Mouse (Mus musculus) liver, embryonic 13.5 days (tissue): ENCODE measurements around the gene Klf5. TPM values are rescaled to one million over a fixed set of nuclear protein-coding genes. Genes with fewer than 3 reads are reported as not detected.
A peak's percentile ranks its signal among the peaks of the same experiment; 100 is the strongest.

Source experiments
- ATAC-seq: fragments of 200-750 bp; cut with Nextera tagmentation; 2 replicates; pipeline ENCODE4 v1.8.0; 2017; ENCODE audit warnings: low read depth, mild to moderate bottlenecking, moderate number of reproducible peaks, moderate library complexity
- DNase-seq: peaks from one replicate; pipeline ENCODE4 v3.0.0; 2022
- H3K27ac ChIP-seq: fragments of 300-500 bp; sonication (generic); 2 replicates; pipeline ENCODE4 v1.5.1; 2015; ENCODE audit warnings: moderate library complexity, mild to moderate bottlenecking, inconsistent platforms
- H3K27me3 ChIP-seq: fragments of 300-500 bp; sonication (generic); 2 replicates; pipeline ENCODE4 v1.6.1; 2015; ENCODE audit warnings: mild to moderate bottlenecking, inconsistent platforms
- H3K36me3 ChIP-seq: fragments of 300-500 bp; sonication (generic); 2 replicates; pipeline ENCODE4 v1.6.1; 2015; ENCODE audit warnings: mild to moderate bottlenecking, inconsistent platforms
- H3K4me1 ChIP-seq: fragments of 300-500 bp; sonication (generic); replicated peaks from 2 replicates; pipeline ENCODE4 v1.6.1; 2015; ENCODE audit warnings: inconsistent platforms
- H3K4me2 ChIP-seq: fragments of 300-500 bp; sonication (generic); 2 replicates; pipeline ENCODE4 v1.6.1; 2015; ENCODE audit warnings: inconsistent platforms, mild to moderate bottlenecking, moderate library complexity
- H3K4me3 ChIP-seq: fragments of 300-500 bp; sonication (generic); replicated peaks from 2 replicates; pipeline ENCODE4 v1.5.1; 2015; ENCODE audit warnings: mild to moderate bottlenecking, inconsistent platforms
- H3K9ac ChIP-seq: fragments of 300-500 bp; sonication (generic); 2 replicates; pipeline ENCODE4 v1.6.1; 2015; ENCODE audit warnings: mild to moderate bottlenecking, inconsistent platforms
- H3K9me3 ChIP-seq: fragments of 300-500 bp; sonication (generic); replicated peaks from 2 replicates; pipeline ENCODE4 v1.6.1; 2016; ENCODE audit warnings: inconsistent platforms
- WGBS: fragments of 180-500 bp; shearing (Covaris S2); methylation state at CpG from one replicate; pipeline ENCODE4 v1.1.7; 2015; ENCODE audit not compliant: insufficient replicate concordance; 5-methylcytosine and 5-hydroxymethylcytosine counted together
- polyA plus RNA-seq: library from polyadenylated mRNA; unstranded; fragments of >200 nt; fragmentation: Nextera tagmentation; extraction: Ambion mirVana; gene quantifications from 2 replicates; pipeline ENCODE4 v1.2.1, GENCODE M21; 2015

Klf5 gene
- polyA plus RNA-seq, 1 experiment from 2014 or later, result 0.98 TPM

DNA sequence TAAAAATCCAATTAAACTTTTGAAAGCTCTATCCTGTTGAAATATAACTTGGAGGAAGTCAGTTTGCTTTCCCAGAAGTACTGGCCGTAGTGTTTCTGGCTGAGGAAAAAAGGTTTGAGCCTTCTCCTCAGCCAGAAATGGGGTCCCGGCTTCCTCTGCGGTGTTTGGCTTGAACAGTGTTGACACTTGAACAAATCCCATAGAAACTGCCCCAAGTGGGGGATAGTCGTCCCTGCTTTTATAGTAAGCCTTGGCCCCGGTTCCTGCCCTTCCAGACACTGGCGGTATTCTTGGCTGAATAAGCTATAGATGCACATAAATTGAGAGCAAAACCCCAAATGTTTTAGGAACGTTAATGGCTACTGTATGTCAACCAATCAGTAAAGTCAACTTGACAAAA lies 11.9 kb downstream of the Klf5 start:
- Histone ChIP-seq H3K27me3 (no peaks in the 10 kb centered on the region), H3K4me2 (no peak overlapping the region), H3K36me3 (no peaks in the 10 kb centered on the region), H3K4me3 (no peak overlapping the region), H3K27ac (no peak overlapping the region), H3K9me3 (no peaks in the 10 kb centered on the region), H3K4me1 (peaks cover 5% of the 10 kb centered on the region; the same call in 1 of the 2 replicates), H3K9ac (no peak overlapping the region)
- 77% methylated on average over 7 of the region's 7 CpGs for WGBS
- DNase-seq (no peak), ATAC-seq (no peak)

DNA sequence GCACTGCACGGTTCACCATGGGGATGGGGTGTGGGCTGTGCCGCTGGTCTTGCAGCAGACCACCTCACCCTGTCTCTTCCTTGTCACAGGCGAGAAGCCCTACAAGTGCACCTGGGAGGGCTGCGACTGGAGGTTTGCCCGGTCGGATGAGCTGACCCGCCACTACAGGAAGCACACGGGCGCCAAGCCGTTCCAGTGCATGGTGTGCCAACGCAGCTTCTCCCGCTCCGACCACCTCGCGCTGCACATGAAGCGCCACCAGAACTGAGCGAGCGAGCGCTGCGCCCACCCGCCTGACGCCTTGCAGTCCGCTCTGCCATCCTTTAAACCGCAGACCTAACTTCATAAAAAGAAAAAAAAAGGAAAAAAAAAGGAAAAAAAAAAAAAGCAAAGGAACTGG lies 14.6 kb downstream of the Klf5 start:
- H3K4me3 ChIP-seq, result no peak overlapping the region
- no peaks in the 10 kb centered on the region for H3K27me3 ChIP-seq
- no peak overlapping the region for H3K4me2 ChIP-seq
- WGBS, result 78% methylated on average over 24 of the region's 24 CpGs
- DNase-seq (no peak), ATAC-seq (no peak)
- no peak overlapping the region for H3K27ac ChIP-seq
- no peaks in the 10 kb centered on the region for H3K36me3 ChIP-seq
- no peak overlapping the region for H3K9ac ChIP-seq
- H3K4me1 ChIP-seq, result no peaks in the 10 kb centered on the region
- H3K9me3 ChIP-seq, result no peaks in the 10 kb centered on the region

DNA sequence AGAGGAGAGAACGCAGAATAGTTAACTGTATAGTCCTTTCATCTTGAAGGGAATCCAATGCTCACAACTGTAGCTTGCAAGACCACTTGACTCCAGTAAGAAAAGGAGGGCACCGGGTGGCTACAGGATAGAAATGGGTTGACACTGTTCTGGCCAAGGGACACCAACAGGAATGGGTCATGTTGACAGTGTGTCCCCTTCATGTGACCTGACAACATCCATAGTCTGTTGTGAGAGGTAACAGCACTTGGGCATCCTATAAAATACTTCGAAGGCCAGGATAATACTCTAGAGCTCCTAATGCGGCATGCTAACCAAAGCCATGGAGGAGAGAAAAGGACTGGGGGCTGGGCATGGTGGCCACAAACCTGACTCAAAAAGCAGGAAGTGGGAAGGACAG lies 17.8 kb downstream of the Klf5 start:
- Histone ChIP-seq H3K4me2 (no peak overlapping the region), H3K27ac (no peak overlapping the region), H3K9me3 (no peaks in the 10 kb centered on the region), H3K4me3 (no peak overlapping the region), H3K9ac (no peak overlapping the region), H3K4me1 (no peaks in the 10 kb centered on the region), H3K27me3 (no peaks in the 10 kb centered on the region), H3K36me3 (no peaks in the 10 kb centered on the region)
- WGBS, result 74% methylated on average over 4 of the region's 4 CpGs
- ATAC-seq (no peak), DNase-seq (no peak)

DNA sequence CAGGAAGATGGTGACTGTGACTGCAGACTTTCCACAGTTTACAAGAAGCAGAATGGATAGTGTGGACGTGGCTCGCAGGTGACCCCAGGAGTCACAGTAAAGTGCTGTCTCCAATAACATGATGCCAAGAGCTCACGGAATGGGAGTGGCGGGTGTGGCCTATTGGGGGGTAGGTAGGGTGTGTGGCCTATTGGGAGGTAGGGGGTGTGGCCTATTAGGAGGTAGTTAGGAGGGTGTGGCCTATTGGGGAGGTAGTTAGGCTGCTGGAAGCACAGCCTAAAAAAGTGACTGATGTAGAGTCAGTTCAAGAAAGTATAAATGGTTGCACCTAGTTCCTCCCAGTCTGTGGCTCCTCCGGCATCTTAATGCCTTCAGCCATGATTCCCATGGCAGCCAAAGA lies 22.2 kb downstream of the Klf5 start:
- Histone ChIP-seq H3K36me3 (no peaks in the 10 kb centered on the region), H3K4me2 (no peak overlapping the region), H3K27me3 (no peaks in the 10 kb centered on the region), H3K27ac (no peak overlapping the region), H3K4me3 (no peak overlapping the region), H3K4me1 (no peaks in the 10 kb centered on the region), H3K9me3 (no peaks in the 10 kb centered on the region), H3K9ac (no peak overlapping the region)
- WGBS, result 69% methylated on average over 5 of the region's 5 CpGs
- DNase-seq (no peak), ATAC-seq (peak; percentile 50; the same call in 1 of the 2 replicates)

DNA sequence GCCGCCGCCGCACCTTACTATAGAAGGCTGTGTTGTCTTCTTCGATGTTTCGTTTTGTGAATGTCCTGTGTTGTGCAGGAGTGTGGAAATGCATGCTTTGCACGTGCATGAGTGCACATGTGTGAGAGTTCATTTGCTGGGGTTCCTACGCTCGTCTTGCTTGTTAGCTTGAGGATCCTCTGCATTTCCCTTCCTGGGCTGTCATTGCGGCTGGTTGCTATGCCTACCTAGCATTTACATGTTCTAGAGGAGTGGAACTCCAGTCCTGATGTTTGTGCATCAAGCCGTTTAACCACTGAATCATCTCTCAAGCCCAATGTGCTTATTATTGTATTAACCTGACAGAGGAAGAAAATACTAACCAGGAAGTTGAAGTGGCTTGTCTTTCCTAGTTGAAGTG lies 24.9 kb downstream of the Klf5 start:
- H3K9me3 ChIP-seq, result no peaks in the 10 kb centered on the region
- WGBS, result 81% methylated on average over 10 of the region's 10 CpGs
- H3K9ac ChIP-seq, result no peak overlapping the region
- ATAC-seq (no peak), DNase-seq (no peak)
- no peaks in the 10 kb centered on the region for H3K27me3 ChIP-seq
- no peak overlapping the region for H3K27ac ChIP-seq
- no peaks in the 10 kb centered on the region for H3K36me3 ChIP-seq
- H3K4me3 ChIP-seq, result no peak overlapping the region
- H3K4me1 ChIP-seq, result no peaks in the 10 kb centered on the region
- no peak overlapping the region for H3K4me2 ChIP-seq

DNA sequence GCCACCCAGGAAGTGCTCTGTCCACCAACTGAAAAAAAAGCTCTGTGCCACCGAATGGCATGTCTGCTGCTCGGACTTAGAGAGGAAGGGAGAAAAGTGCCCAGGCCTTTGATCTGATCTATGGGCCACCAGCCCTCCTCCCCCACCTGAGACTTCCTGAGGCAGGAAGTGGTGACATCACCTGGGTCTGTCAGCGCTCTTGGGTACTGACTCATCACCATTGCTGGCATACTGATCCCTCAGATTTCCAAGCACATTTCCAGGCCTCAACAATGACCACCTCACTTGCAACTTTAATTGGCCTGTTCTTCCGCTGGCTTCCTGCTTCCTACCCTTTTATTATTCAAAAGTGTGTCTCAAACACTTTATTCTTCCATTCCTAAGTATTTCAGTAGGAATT lies 26.0 kb downstream of the Klf5 start:
- H3K9ac ChIP-seq, result no peak overlapping the region
- ATAC-seq, result no peak
- no peaks in the 10 kb centered on the region for H3K27me3 ChIP-seq
- 47% methylated on average over 4 of the region's 4 CpGs for WGBS
- H3K9me3 ChIP-seq, result no peaks in the 10 kb centered on the region
- no peak for DNase-seq
- H3K36me3 ChIP-seq, result no peaks in the 10 kb centered on the region
- no peak overlapping the region for H3K27ac ChIP-seq
- H3K4me2 ChIP-seq, result no peak overlapping the region
- H3K4me1 ChIP-seq, result no peaks in the 10 kb centered on the region
- no peak overlapping the region for H3K4me3 ChIP-seq

DNA sequence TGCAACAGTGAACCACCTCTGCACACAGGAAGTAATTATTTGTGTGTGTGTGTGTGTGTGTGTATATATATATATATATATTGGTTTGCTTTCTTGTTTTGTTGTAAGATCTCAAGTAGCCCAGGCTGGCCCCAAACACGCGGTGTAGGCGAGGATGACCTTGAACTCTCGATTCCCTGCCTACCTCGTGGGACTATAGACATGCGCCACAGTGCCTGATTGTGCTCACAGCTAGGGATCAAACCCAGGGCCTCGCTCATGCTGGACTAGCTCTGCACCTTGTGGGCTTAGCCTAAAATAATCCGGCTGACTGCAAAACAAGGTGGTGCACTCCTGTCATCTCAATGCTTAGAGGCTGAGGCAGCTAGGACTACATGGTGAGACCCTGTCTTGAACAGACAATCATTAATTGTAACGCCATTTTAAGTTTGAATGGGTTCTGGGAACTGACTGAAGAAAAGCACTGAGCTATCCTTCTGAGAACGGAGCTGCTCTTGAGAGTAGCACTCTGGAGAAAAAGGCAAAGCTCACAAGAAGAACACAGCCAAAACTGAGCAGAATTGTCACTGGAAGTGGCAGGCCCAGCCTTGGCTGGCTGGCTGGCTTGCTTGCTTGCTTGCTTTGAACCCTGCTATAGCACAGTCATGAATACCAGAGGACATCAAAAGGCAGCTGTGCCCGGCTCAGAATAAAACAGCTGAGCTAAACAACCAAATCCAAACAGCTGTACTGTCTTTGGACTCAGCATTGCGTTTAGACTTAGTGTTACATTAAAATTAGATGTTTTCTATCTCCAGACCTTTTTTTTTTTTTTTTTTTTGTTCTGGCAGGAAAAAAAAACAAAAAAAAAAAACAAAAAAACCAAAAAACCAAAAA lies 27.3 kb downstream of the Klf5 start:
- H3K4me1 ChIP-seq, result no peaks in the 10 kb centered on the region
- H3K4me2 ChIP-seq, result no peak overlapping the region
- H3K9me3 ChIP-seq, result no peaks in the 10 kb centered on the region
- no peak overlapping the region for H3K27ac ChIP-seq
- H3K36me3 ChIP-seq, result no peaks in the 10 kb centered on the region
- 73% methylated on average over 12 of the region's 12 CpGs for WGBS
- no peak for ATAC-seq
- H3K9ac ChIP-seq, result no peak overlapping the region
- H3K4me3 ChIP-seq, result no peak overlapping the region
- no peak for DNase-seq
- no peaks in the 10 kb centered on the region for H3K27me3 ChIP-seq

DNA sequence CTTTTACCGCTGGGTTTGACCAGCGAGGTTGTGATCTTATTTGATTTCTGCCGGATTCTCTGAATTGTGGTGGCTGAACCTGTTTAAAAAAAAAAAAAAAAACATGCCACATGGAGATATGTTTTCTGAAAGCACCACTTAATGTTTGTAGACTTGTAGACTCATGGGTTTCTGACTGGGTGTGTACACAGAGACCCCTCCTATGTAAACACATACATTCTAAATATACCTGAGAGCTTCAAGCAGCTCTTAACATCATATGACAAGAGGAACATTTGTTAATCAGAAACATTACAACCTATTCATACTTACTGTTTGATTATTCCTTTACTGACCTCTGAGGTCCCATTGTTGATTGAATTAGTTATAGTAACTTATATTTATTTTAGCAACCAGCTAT lies 38.1 kb downstream of the Klf5 start:
- ATAC-seq (no peak), DNase-seq (no peak)
- Histone ChIP-seq H3K9me3 (no peaks in the 10 kb centered on the region), H3K4me2 (no peak overlapping the region), H3K27me3 (no peaks in the 10 kb centered on the region), H3K4me1 (no peaks in the 10 kb centered on the region), H3K27ac (no peak overlapping the region), H3K36me3 (no peaks in the 10 kb centered on the region), H3K4me3 (no peak overlapping the region), H3K9ac (no peak overlapping the region)
- 62% methylated on average over 3 of the region's 3 CpGs for WGBS

DNA sequence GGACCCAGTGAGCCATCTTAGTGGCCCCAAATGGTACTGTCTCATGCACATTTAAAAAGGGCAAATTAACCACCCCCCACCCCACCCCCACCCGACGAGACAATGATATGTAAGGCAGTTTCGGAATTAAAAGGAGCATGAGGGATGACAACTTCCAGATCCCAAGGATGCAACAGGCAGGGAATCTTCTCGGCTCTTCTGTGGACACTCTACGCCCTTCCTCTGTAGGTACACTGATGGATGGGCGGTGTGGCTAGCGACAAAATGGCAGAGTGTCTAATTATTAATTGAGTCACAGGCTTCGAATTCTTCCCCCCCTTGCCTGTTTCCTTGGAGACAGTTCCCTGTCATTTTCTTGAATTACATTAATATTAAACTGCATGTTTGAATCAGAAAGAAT lies 40.5 kb downstream of the Klf5 start:
- Histone ChIP-seq H3K27ac (no peak overlapping the region), H3K4me2 (no peak overlapping the region), H3K9ac (no peak overlapping the region), H3K4me3 (no peak overlapping the region), H3K4me1 (no peaks in the 10 kb centered on the region), H3K36me3 (no peaks in the 10 kb centered on the region), H3K9me3 (no peaks in the 10 kb centered on the region), H3K27me3 (no peaks in the 10 kb centered on the region)
- no peak for ATAC-seq
- no peak for DNase-seq
- 50% methylated on average over 8 of the region's 8 CpGs for WGBS

DNA sequence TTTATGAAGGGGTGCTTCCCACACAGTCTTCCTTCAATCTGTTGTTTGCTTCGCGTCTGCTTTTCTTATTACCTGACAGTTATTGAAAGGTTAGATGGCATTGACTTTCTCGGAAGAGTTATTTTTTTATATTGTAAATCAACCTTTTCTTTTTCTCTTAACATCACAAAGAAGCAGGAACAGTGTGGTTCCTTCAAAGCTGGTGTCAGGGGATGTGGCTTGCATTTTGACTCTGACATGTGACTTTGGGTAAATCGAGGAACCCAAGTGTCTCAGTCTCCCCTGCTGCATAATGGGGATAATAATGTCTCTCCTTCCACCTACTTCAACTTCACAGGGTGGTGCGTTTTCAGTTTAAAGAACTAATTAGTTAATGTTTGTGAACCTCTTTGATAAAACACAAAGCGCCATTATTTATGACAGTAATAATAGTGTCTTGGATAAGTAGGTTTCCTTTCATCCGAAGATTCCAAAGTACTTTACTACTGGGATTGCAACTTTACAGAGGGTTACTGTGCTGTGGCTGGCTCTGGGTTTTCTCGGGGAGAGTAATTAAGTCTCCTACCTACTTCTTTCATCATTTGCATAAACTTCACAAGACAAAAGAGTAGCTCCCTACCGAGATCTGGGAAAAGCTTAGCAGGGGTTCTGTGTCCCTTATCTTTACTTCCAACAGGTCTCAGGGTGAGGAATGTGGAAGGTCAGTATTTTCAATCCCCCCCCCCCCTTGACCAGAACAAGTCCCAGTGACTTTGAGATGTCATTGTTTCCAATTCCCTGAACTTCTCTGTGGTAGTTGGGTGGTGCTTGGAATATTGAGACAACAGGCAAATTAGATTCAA lies 41.4 kb downstream of the Klf5 start:
- H3K9me3 ChIP-seq, result no peaks in the 10 kb centered on the region
- no peak overlapping the region for H3K4me3 ChIP-seq
- DNase-seq (no peak), ATAC-seq (no peak)
- no peak overlapping the region for H3K27ac ChIP-seq
- H3K36me3 ChIP-seq, result no peaks in the 10 kb centered on the region
- H3K4me2 ChIP-seq, result no peak overlapping the region
- 22% methylated on average over 9 of the region's 9 CpGs for WGBS
- no peak overlapping the region for H3K9ac ChIP-seq
- no peaks in the 10 kb centered on the region for H3K4me1 ChIP-seq
- H3K27me3 ChIP-seq, result no peaks in the 10 kb centered on the region

DNA sequence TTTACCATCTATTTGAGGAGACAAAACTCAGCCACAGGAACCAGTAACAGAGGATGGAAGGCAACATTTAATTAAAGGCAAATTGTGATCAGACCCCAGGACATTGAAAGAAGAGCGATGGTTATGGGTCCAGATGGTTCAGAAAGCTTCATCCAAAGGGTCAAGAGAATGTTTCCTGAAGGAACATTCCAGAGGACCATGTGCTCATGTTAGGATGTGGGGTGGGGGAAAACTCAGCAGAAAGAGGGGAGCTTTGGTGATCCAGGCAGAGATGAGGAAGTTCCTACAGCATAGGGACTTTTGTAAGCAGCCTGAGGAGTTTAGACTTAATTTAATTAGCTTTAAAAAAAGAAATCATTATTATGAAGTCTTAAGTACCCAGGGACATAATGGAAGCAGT lies 42.2 kb downstream of the Klf5 start:
- Histone ChIP-seq H3K4me3 (no peak overlapping the region), H3K36me3 (no peaks in the 10 kb centered on the region), H3K9ac (no peak overlapping the region), H3K4me2 (no peak overlapping the region), H3K27me3 (no peaks in the 10 kb centered on the region), H3K4me1 (no peaks in the 10 kb centered on the region), H3K27ac (no peak overlapping the region), H3K9me3 (no peaks in the 10 kb centered on the region)
- DNase-seq (no peak), ATAC-seq (no peak)
- WGBS, result 74% methylated on average over 1 of the region's 1 CpGs
